Mouse (Mus musculus): ENCODE measurements around the gene Gm9195. TPM values are rescaled to one million over a fixed set of nuclear protein-coding genes. Genes with fewer than 3 reads are reported as not detected.

The Gm9195 gene
- polyA plus RNA-seq, 1 experiment from 2014 or later: not detected

DNA sequence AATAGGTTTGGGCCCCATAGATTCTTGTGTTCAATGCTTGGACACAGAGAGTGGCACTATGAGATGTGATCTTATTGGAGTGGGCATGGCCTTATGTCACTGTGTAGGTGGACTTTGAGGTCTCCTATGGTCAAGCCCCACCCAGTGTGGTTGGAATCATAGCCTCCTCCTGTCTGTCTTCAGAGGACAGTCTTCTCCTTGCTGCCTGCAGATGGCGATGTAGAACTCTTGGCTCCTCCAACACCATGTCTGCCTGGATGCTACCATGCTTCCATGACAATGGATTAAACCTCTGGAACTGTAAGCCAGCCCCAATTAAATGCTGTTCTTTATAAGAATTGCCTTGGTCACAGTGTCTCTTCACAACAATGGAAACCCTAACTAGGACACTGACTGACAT lies 13.3 kb upstream of the Gm9195 start:
- Histone ChIP-seq H3K9ac (no peak overlapping the region), H3K4me3 (replicated peaks) (no peak overlapping the region), H3K4me2 (replicated peaks) (no peak overlapping the region), H3K27ac (replicated peaks) (no peak overlapping the region), H3K9me3 (replicated peaks) (no peaks in the 10 kb centered on the region), H3K27me3 (no peaks in the 10 kb centered on the region), H3K36me3 (no peaks in the 10 kb centered on the region), H3K4me1 (0 out of 2 replicates have a peak, but pooled peaks cover 7% of the 10 kb centered on the region)
- ATAC-seq (ENCODE audit: insufficient number of reproducible peaks, low FRiP score, low TSS enrichment, low read depth): no peak
- WGBS: 89% methylated on average over 1 of the region's 1 CpGs

DNA sequence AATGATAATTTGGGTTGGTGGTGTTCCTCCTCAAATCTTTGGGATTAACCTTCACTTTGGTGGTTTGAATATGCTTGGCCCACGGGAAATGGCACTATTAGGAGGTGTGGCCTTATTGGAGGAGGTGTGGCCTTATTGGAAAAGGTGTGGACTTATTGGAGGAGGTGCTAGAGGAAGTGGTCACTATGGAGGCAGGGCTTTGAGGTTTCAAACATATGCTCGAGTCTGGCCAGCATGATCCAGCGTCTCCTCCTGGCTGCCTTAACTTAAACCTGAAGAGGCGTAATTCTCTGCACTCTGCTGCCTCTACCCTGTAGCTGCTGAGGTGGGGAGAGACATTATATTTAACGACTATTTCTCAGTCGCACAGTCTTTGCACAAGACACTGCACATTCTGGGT lies 11.6 kb upstream of the Gm9195 start:
- Histone ChIP-seq H3K4me1 (0 out of 2 replicates have a peak, but pooled peaks cover 7% of the 10 kb centered on the region), H3K4me2 (replicated peaks) (no peak overlapping the region), H3K9ac (no peak overlapping the region), H3K27me3 (no peaks in the 10 kb centered on the region), H3K36me3 (no peaks in the 10 kb centered on the region), H3K4me3 (replicated peaks) (no peak overlapping the region), H3K27ac (replicated peaks) (no peak overlapping the region), H3K9me3 (replicated peaks) (no peaks in the 10 kb centered on the region)
- no peak for ATAC-seq (ENCODE audit: insufficient number of reproducible peaks, low FRiP score, low TSS enrichment, low read depth)
- 54% methylated on average over 6 of the region's 6 CpGs for WGBS

DNA sequence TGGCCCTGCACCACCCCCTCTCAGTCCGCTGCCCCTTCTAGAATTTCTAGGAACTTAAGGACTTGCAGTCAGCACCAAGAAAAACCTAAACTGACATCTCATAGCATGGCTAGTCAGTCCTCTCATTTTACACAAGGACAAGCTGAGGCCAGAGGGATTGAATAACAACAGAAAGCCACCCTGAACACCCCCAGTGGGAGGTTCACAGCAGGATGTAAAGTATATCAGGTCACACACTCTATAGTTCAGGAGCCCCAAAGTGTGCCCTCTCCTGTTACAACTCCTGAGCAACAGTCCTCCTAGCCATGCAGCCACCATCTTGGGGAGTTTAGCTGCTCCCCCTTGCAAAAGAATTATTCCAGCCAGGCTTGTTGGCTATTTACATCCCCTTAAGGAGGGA lies 2.1 kb upstream of the Gm9195 start:
- no peaks in the 10 kb centered on the region for H3K4me1 ChIP-seq

DNA sequence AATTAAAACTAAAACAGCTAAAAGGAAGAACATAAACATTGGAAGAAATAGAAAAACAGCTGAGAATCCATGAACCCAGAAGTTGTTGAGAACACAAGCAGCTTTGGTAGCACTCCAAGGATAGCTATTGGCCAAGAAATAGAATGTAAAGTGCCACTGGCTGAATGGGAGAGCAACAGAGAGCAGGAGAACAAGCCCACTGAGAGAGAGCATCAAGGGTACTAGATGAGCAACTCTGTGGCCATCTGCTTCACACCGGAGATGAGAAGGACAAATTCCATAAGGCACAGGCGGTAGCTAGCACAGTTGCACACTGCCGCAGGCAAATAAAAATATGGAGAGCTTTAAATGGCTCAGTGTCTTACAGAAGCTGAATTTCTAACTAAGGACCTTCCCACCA lies 1.3 kb downstream of the Gm9195 start:
- ATAC-seq (ENCODE audit: insufficient number of reproducible peaks, low FRiP score, low TSS enrichment, low read depth): no peak
- no peak overlapping the region for H3K4me3 ChIP-seq (replicated peaks)
- 78% methylated on average over 3 of the region's 3 CpGs for WGBS
- no peak overlapping the region for H3K27ac ChIP-seq (replicated peaks)
- H3K9me3 ChIP-seq (replicated peaks): no peaks in the 10 kb centered on the region
- H3K27me3 ChIP-seq: no peaks in the 10 kb centered on the region
- H3K9ac ChIP-seq: no peak overlapping the region
- no peak overlapping the region for H3K4me2 ChIP-seq (replicated peaks)
- no peaks in the 10 kb centered on the region for H3K4me1 ChIP-seq
- H3K36me3 ChIP-seq: no peaks in the 10 kb centered on the region

More for the DNA sequence above, 2.1 kb upstream of the Gm9195 start:
- Histone ChIP-seq H3K9ac (no peak overlapping the region), H3K9me3 (replicated peaks) (no peaks in the 10 kb centered on the region), H3K36me3 (no peaks in the 10 kb centered on the region), H3K27me3 (no peaks in the 10 kb centered on the region), H3K27ac (replicated peaks) (no peak overlapping the region), H3K4me2 (replicated peaks) (no peak overlapping the region), H3K4me3 (replicated peaks) (no peak overlapping the region)
- WGBS: 65% methylated on average over 1 of the region's 1 CpGs
- no peak for ATAC-seq (ENCODE audit: insufficient number of reproducible peaks, low FRiP score, low TSS enrichment, low read depth)

DNA sequence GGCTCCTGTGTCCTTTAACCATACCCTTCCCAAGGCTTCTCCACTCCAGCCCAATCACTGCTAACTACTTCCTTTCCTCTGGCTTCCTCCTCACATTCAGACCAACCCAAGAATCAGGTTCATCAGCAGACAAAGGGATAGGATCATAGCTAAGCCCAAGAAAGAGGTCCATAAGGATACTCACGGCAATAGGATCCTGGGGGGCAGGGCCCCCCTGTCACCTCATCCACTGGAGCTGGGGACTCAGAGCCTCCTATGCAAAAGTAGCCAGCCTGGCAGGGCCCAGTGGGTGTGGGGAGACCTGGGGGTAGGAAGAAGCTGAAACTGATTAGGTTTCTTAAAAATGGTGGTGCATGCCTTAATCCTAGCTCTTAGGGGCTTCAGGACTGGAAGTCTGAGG lies 17.1 kb downstream of the Gm9195 start:
- Histone ChIP-seq H3K27me3 (no peaks in the 10 kb centered on the region), H3K4me1 (no peaks in the 10 kb centered on the region), H3K9ac (no peak overlapping the region), H3K27ac (replicated peaks) (no peak overlapping the region), H3K36me3 (no peaks in the 10 kb centered on the region), H3K4me2 (replicated peaks) (no peak overlapping the region), H3K9me3 (replicated peaks) (no peaks in the 10 kb centered on the region), H3K4me3 (replicated peaks) (no peak overlapping the region)
- WGBS: 95% methylated on average over 1 of the region's 1 CpGs
- no peak for ATAC-seq (ENCODE audit: insufficient number of reproducible peaks, low FRiP score, low TSS enrichment, low read depth)

DNA sequence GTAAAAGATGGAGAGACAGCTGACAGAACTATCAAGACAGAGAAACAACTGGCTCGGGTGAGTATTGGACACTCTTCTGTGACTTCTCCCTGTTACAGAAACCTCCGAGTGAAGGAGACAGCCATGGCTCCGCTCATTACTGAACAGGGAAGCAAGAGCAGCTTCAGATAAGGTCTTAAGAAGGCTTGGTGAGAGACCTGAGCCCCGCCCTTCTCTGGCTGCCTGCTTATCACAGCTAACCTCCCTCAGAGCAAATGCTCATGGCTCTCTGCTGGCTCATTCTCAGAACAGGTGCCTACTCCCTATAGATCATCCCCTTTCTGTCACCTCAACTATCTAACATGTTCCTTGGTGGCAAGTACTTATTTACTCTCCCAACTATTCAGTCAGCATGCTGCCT lies 23.2 kb downstream of the Gm9195 start:
- 55% methylated on average over 4 of the region's 4 CpGs for WGBS
- no peak overlapping the region for H3K4me2 ChIP-seq (replicated peaks)
- no peak overlapping the region for H3K27ac ChIP-seq (replicated peaks)
- no peak for ATAC-seq (ENCODE audit: insufficient number of reproducible peaks, low FRiP score, low TSS enrichment, low read depth)
- no peaks in the 10 kb centered on the region for H3K9me3 ChIP-seq (replicated peaks)
- no peaks in the 10 kb centered on the region for H3K36me3 ChIP-seq
- H3K9ac ChIP-seq: no peak overlapping the region
- no peaks in the 10 kb centered on the region for H3K27me3 ChIP-seq
- H3K4me1 ChIP-seq: no peaks in the 10 kb centered on the region
- no peak overlapping the region for H3K4me3 ChIP-seq (replicated peaks)

DNA sequence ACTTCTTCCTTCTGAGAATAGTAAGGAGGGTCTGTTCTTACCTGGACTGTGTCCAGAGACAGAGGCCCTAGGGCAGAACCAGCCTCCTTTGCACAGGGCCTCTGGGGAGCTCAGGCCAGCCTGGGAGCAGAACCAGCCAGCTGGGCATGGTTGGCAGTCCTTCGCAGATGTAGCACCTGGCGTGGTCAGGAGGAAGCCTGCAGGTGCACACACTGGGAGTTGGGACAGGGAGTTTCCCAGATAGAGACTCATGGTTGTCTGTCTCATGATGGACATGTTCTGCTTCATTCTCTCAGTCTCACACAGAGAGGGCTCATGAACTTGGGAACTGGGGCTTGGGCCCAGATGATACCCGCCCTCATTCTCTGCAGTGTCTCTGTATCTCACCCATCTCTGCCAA lies 25.3 kb downstream of the Gm9195 start:
- no peak overlapping the region for H3K9ac ChIP-seq

DNA sequence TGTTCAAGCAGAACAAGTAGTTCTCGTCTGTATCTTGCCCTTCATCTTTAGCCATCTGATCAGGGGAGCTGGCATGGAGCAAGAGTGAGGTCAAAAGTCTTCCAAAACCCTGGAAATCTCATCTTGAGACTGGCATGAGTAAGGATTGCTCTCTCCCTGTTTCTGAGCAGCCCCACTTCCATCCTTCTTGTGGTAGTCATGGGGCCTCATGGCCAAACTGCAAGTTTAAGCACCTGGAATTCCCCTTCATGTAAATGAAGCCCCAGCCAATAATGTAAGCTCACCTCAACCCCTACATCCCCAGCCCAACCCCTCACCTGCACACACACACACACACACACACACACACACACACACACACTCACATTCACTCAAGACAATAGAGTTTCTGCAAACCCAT lies 30.0 kb downstream of the Gm9195 start:
- Histone ChIP-seq H3K9ac (no peak overlapping the region), H3K27me3 (no peaks in the 10 kb centered on the region), H3K9me3 (replicated peaks) (no peaks in the 10 kb centered on the region), H3K4me1 (no peaks in the 10 kb centered on the region), H3K4me3 (replicated peaks) (no peak overlapping the region), H3K4me2 (replicated peaks) (no peak overlapping the region), H3K27ac (replicated peaks) (no peak overlapping the region), H3K36me3 (no peaks in the 10 kb centered on the region)
- no peak for ATAC-seq (ENCODE audit: insufficient number of reproducible peaks, low FRiP score, low TSS enrichment, low read depth)
- WGBS: 80% methylated on average over 1 of the region's 1 CpGs

More for the DNA sequence above, 25.3 kb downstream of the Gm9195 start:
- ATAC-seq (ENCODE audit: insufficient number of reproducible peaks, low FRiP score, low TSS enrichment, low read depth): no peak
- Histone ChIP-seq H3K27ac (replicated peaks) (no peak overlapping the region), H3K4me3 (replicated peaks) (no peak overlapping the region), H3K4me2 (replicated peaks) (no peak overlapping the region), H3K36me3 (no peaks in the 10 kb centered on the region), H3K27me3 (no peaks in the 10 kb centered on the region), H3K4me1 (no peaks in the 10 kb centered on the region), H3K9me3 (replicated peaks) (no peaks in the 10 kb centered on the region)
- 91% methylated on average over 3 of the region's 3 CpGs for WGBS

DNA sequence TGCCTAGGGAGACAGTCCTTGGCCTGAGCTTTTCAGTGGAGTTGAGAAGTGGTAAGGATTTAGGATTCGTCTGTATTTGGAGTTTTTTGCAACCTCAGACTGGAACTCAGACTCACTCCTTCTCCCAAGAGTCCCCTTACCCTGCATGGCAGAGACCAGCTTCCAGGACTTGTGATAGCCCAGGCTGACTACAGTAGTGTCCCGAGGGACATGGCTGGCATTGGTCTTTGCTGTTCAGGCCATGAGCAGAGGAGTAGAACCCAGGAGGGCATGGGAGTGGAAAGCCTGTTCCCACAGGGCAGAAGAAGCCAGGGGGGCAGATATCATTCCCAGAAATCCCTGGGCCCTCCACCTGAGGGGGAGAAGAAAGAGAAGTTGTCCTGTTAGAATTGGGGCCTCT lies 31.3 kb downstream of the Gm9195 start:
- Histone ChIP-seq H3K9me3 (replicated peaks) (no peaks in the 10 kb centered on the region), H3K27ac (replicated peaks) (no peak overlapping the region), H3K4me1 (no peaks in the 10 kb centered on the region), H3K4me2 (replicated peaks) (no peak overlapping the region), H3K36me3 (no peaks in the 10 kb centered on the region), H3K27me3 (no peaks in the 10 kb centered on the region), H3K4me3 (replicated peaks) (no peak overlapping the region), H3K9ac (no peak overlapping the region)
- WGBS: 84% methylated on average over 2 of the region's 2 CpGs
- no peak for ATAC-seq (ENCODE audit: insufficient number of reproducible peaks, low FRiP score, low TSS enrichment, low read depth)

DNA sequence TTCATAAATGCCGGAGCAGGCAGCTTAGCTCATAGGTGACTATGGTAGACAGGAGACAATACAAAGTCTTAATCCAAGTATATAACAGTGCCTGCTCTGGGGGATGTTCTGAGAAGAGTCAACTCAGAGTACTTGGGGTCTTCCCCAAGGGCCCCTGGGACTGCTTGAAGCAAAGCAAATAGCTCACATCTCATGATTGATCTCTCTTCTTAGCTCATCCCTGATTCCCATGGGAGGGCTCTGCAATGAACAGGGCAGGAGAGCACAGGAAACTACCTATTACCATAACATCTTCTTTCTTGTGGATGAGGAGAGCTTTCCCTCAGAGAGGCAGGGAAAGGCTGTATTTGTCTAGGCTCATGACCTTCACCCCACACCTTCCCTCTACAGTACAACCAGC lies 32.7 kb downstream of the Gm9195 start:
- H3K9ac ChIP-seq: no peak overlapping the region
- H3K27me3 ChIP-seq: no peaks in the 10 kb centered on the region
- no peak for ATAC-seq (ENCODE audit: insufficient number of reproducible peaks, low FRiP score, low TSS enrichment, low read depth)
- H3K9me3 ChIP-seq (replicated peaks): no peaks in the 10 kb centered on the region
- H3K4me1 ChIP-seq: no peaks in the 10 kb centered on the region
- no peak overlapping the region for H3K4me3 ChIP-seq (replicated peaks)
- no peak overlapping the region for H3K4me2 ChIP-seq (replicated peaks)
- H3K27ac ChIP-seq (replicated peaks): no peak overlapping the region
- WGBS: 79% methylated on average over 1 of the region's 1 CpGs
- no peaks in the 10 kb centered on the region for H3K36me3 ChIP-seq

DNA sequence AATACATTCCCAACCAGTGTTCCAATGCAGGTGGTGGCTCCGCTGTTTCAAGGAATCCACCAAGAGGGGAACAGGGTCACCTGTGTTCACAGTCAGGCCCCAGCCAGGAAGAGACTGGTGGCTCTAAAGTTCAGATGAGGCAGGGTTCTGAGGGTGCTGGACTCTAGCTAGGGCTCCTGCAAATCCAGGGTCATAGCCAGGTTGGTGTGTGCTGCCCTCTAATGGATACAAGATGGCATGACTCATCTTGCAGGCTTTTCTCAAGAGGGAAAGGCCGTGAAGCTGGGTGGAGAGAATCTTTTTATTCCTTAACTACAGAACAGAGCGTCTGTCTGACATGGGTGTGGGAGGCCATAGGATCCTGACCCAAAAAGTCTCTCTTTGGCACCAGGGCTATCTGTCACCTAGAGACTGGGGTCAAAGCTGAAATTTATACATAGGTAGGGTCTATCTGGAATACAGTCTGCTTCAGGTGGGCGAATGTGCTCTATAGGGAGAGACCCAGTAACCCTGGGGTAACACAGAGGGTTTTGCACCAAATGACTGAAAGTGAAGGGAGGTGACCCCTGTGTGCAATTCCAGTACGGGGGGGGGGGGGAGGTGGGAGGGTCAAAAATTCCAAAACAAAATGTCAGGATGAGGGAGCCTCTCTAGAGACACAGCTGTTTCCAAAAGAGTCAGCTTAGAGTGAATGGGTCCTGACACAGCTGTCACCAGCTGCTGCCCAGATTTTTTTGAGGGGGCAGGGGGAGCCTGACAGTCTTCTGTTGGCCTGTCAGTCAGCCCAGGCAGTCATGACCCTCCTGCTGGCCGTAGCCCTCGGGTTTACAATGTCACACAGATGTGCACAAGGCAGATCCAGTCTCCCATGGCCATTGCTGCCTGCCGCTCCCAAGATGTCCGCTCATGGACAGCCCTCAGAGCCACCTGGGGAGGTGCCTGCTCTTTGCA lies 44.2 kb downstream of the Gm9195 start:
- ATAC-seq (ENCODE audit: insufficient number of reproducible peaks, low FRiP score, low TSS enrichment, low read depth): no peak
- H3K4me1 ChIP-seq: no peaks in the 10 kb centered on the region
- H3K27me3 ChIP-seq: no peaks in the 10 kb centered on the region
- no peak overlapping the region for H3K4me3 ChIP-seq (replicated peaks)
- no peak overlapping the region for H3K9ac ChIP-seq
- WGBS: 50% methylated on average over 9 of the region's 9 CpGs
- no peak overlapping the region for H3K27ac ChIP-seq (replicated peaks)
- H3K36me3 ChIP-seq: no peaks in the 10 kb centered on the region
- no peaks in the 10 kb centered on the region for H3K9me3 ChIP-seq (replicated peaks)
- no peak overlapping the region for H3K4me2 ChIP-seq (replicated peaks)

DNA sequence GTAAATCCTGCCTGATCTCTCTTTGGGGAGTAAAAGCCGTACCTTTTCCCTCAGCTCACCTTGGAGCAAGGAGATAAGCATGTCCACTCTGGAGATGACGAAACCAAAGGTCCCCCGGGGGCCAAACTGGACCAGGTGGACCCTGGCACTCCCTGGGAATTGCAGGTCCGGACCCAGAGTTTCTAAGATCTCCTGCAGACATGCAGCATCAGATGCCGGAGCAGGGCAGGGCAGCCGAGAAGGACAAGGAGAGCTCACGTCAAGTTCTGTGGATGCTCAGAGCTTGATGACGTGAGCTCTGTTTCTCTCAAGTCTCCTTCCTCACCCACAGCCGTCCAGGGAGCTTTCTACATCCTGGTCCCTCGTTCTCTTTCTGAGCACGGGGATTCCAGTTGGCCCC lies 48.7 kb downstream of the Gm9195 start:
- WGBS: 80% methylated on average over 11 of the region's 11 CpGs
- Histone ChIP-seq H3K9me3 (replicated peaks) (no peaks in the 10 kb centered on the region), H3K27me3 (no peaks in the 10 kb centered on the region), H3K4me3 (replicated peaks) (no peak overlapping the region), H3K4me1 (no peaks in the 10 kb centered on the region), H3K9ac (no peak overlapping the region), H3K27ac (replicated peaks) (no peak overlapping the region), H3K36me3 (no peaks in the 10 kb centered on the region), H3K4me2 (replicated peaks) (no peak overlapping the region)
- ATAC-seq (ENCODE audit: insufficient number of reproducible peaks, low FRiP score, low TSS enrichment, low read depth): no peak

Data from embryonic facial prominence, embryonic 15.5 days (tissue).